Mouse (Mus musculus) embryo, embryonic 10.5 days (tissue): ENCODE measurements around the gene Tgm7.

ENCODE experiments used
- DNase-seq: peaks from one replicate; pipeline ENCODE4 v3.0.0-alpha.2; 2015; ENCODE audit warnings: low spot score

Gene Tgm7

GRCm38 (mm10) chr2:121071871-121072270, 37.7 kb downstream of the Tgm7 start:
- no peak for DNase-seq

- DNase-seq = no peak
These were observed 40.1 kb downstream of the Tgm7 start for GRCm38 (mm10) chr2:121069506-121069905.

- no peak for DNase-seq
These were observed 42.5 kb downstream of the Tgm7 start for GRCm38 (mm10) chr2:121067116-121067515.

GRCm38 (mm10) chr2:121061315-121061714, 48.3 kb downstream of the Tgm7 start:
- no peak for DNase-seq

- no peak for DNase-seq
These were observed 51.6 kb downstream of the Tgm7 start for GRCm38 (mm10) chr2:121057997-121058396.

- no peak for DNase-seq
These were observed 53.7 kb downstream of the Tgm7 start for GRCm38 (mm10) chr2:121055915-121056314.

GRCm38 (mm10) chr2:121054060-121054459, 55.5 kb downstream of the Tgm7 start:
- no peak for DNase-seq

- no peak for DNase-seq
These were observed 57.4 kb downstream of the Tgm7 start for GRCm38 (mm10) chr2:121052176-121052575.

- no peak for DNase-seq
These were observed 63.9 kb downstream of the Tgm7 start for GRCm38 (mm10) chr2:121045653-121046052.
